Mouse (Mus musculus) spleen, adult 2 months (tissue): ENCODE measurements around the gene Fzd9.

ENCODE experiments used
- CTCF ChIP-seq: fragments of 200-500 bp; IDR thresholded peaks from 2 replicates; pipeline ENCODE4 v1.5.1; 2011; ENCODE audit warnings: mild to moderate bottlenecking, inconsistent platforms; ENCODE audit not compliant: insufficient read depth, insufficient read length, insufficient replicate concordance; ENCODE audit errors: extremely low read depth
- POLR2A ChIP-seq: fragments of 200-500 bp; IDR thresholded peaks from 2 replicates; pipeline ENCODE4 v1.6.1; 2011; ENCODE audit warnings: low read depth, low read length, inconsistent platforms

DNA sequence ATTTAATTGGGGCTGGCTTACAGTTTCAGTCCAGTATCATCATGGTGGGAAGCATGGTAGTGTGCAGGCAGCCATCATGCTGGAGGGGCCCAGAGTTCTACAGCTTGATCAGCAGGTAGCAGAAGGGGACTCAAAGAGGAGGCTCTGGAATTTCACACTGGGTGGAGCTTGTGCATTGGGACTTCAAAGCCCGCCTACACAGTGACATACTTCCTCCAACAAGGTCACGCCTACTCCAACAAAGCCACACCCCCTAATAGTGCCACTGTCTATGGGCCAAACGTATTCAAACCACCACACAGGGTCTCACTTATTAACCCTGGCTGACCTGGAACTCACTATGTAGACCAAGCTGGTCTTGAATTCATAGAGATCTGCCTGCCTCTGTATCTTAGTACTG lies 5.1 kb upstream of the Fzd9 start:
- TF ChIP-seq CTCF = no peak
- TF ChIP-seq POLR2A = no peak
